Mouse (Mus musculus) thymus, adult 2 months (tissue): ENCODE data around the gene Fam208a.

Experiments used
- CTCF ChIP-seq: fragments of 200-500 bp; IDR thresholded peaks from 2 replicates; pipeline ENCODE4 v1.5.1; 2012; ENCODE audit warnings: mild to moderate bottlenecking, control low read depth, low read length, moderate library complexity, borderline replicate concordance; ENCODE audit not compliant: control insufficient read depth, poor library complexity, insufficient read depth; ENCODE audit errors: extremely low read depth
- POLR2A ChIP-seq: fragments of 200-500 bp; IDR thresholded peaks from 2 replicates; pipeline ENCODE4 v1.6.1; 2012; ENCODE audit warnings: mild to moderate bottlenecking, low read length, control low read depth, moderate library complexity; ENCODE audit not compliant: control insufficient read depth, poor library complexity, insufficient read depth; ENCODE audit errors: extremely low read depth

DNA sequence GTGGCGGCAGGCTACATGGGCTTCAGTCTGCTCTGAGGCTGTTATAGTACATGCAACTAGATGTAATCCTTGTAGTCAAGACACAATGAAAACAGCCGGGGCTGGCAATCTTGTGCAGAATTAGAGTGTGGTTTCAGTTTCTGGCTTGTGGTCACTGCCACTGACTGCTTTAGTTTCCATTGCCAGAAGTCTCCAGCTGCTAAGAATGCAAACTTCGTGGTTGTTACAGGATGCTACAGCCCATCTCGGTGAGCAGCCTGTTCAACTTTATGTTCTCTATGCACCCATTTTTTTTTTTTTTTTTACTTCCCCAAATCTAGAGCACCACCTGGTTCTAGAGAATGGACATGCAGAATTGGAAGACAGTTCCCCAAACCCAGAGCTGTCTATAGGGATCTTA, 23.2 kb upstream of the Fam208a start:
- no peak for TF ChIP-seq CTCF
- TF ChIP-seq POLR2A: no peak
